Mouse (Mus musculus) gonadal fat pad, adult 2 months (tissue): ENCODE measurements around the gene 1700029P11Rik. TPM values are rescaled to one million over a fixed set of nuclear protein-coding genes. Genes with fewer than 3 reads are reported as not detected.

ENCODE experiments used
- DNase-seq: peaks from one replicate; pipeline ENCODE4 v3.0.0-alpha.2; 2012; ENCODE audit warnings: low read depth
- polyA plus RNA-seq: library from polyadenylated mRNA; depleted of rRNA; stranded (reverse); fragments of >200 nt; gene quantifications from 2 replicates; pipeline ENCODE4 v1.2.3, GENCODE M21; 2012; rRNA removed

1700029P11Rik gene
- polyA plus RNA-seq, 1 experiment: 0.35 TPM

DNA sequence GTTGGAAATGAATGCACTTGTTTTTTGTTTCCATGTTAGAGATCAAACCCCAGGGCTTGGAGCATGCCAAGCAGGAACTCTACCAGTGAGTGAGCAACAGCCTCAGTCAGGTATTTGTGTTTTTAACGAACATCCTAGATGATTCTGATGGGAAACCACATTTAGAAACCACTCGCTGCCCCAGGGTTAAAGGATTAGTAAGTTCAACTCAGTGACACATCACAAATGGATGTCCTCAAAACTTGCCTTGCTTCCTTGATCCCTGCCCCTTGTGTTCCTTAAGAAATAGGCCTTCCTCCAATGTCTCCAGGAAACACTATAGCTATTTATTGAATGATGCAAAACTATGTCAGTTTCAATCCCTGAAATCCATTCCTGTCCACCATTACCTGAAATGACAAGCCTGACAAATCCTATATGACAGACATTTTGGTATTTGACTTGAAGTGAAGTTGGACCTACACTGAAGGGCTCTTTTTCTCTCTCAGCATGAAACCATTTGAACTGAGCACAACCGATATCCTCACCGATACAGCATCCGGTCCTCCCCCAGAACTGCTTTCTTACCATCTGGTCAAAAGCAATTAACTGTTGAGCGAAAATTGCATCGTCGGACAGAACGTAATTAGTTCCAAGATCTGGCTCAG is 34.5 kb downstream of the 1700029P11Rik start:
- DNase-seq: peak; percentile 63

- no peak for DNase-seq
Observed at GRCm38 (mm10) chr15:82015392-82016100, 35.2 kb downstream of the 1700029P11Rik start.

- no peak for DNase-seq
Observed at GRCm38 (mm10) chr15:82016101-82016808, 35.9 kb downstream of the 1700029P11Rik start.

DNA sequence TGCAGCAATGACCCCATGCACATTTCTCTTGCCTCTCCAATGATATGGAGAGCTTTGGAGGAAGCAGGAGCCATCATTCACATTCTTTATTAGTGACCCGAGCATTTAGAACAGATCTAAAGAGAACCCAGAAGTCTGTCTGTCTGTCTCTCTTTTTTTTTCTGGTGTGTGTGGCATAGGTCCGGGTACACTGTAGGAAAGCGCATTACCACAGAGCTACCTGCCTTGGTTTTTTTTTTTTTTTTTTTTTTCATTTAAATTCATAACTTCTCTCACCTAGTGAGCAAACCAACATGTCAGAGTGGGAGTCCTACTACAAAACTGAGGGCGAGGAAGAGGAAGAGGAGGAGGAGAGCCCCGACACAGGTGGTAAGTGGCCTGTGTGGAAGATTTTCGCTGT is 36.5 kb downstream of the 1700029P11Rik start:
- DNase-seq: no peak

DNA sequence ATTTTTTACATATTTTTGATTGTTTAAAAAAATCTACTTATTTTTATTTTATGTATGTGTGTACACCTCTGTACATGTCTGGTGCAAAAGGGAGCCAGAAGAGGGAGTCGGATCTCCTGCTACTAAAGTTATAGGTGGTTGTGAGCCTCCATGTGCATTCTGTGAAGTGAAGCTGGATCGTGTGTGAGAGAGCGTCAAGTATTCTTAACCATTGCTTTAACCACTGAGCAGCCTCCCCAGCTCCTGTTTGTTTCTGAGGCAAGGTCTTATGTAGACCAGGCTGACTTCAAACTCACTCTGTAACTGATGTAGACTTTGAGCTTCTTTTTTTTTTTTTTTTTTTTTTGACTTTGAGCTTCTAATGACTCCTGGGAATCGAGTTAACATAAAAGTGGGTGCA is 37.1 kb downstream of the 1700029P11Rik start:
- DNase-seq: no peak

GRCm38 (mm10) chr15:82019288-82019687 is 38.9 kb downstream of the 1700029P11Rik start:
- no peak for DNase-seq

- DNase-seq: no peak
Observed at GRCm38 (mm10) chr15:82022535-82023088, 42.3 kb downstream of the 1700029P11Rik start.

DNA sequence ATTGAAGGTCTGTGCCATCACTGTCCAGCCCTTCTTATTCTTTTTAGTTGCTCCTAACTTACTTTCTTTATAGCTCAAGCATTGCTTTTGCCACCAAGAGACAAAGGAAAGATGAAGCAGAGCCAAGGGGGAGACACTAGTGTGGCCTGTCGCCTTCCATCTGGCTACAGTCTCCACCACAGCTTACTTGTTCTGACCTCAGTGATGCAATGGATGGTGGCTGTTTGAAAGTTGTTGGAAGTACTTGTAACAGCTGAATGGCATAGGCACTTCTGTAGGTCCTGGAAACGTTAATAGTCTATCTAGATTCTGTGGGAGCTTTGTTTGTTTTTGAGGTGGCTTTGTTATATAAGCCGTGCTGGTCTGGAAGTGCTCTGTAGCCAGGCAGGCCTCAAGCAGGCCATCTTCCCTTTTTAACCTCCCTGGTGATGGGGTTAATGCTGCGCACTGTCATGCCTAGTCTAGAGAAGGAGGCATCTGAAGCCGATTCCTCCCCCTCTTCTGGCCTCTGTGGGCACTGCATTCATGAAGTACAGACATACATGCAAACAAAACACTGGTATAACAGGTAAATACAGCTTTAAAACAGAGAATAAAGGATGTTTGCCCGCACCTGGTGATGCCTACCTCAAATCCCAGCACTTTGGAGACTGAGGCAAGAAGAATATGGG is 43.8 kb downstream of the 1700029P11Rik start:
- no peak for DNase-seq

GRCm38 (mm10) chr15:82027276-82027675 is 46.9 kb downstream of the 1700029P11Rik start:
- no peak for DNase-seq

DNA sequence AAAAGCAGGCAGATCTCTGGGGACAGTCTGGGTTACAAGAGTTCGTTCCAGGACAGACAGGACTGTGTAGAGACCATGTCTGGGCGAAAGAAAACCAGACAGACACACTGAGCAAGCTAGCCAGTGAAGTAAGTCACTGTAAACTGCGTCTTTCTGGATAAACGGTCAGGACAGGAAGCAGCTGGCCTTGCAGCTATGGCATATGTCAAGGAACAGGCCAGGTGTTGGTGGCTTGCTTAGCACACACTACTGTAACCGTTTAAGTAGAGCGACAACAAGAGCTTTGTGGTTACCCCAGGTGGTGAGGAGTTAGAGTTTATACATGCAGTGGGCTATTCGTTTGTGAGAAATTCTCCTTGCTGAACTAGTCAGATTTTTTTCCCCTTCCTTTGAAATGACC is 47.4 kb downstream of the 1700029P11Rik start:
- no peak for DNase-seq

Other genes starting within 250 kb of the 1700029P11Rik start
- gene Zc3h7b, start 235.5 kb upstream of the 1700029P11Rik start, polyA plus RNA-seq: 30.6 and 38.2 TPM in 2 replicates
- gene Rangap1, start 235.0 kb upstream of the 1700029P11Rik start, polyA plus RNA-seq: 30.1 and 30.4 TPM in 2 replicates
- 60.0 and 63.8 TPM in 2 replicates for gene Tef, start 178.1 kb upstream of the 1700029P11Rik start, polyA plus RNA-seq
- gene Tob2, start 121.7 kb upstream of the 1700029P11Rik start, polyA plus RNA-seq: 25.8 and 37.8 TPM in 2 replicates
- gene Phf5a, start 108.6 kb upstream of the 1700029P11Rik start, polyA plus RNA-seq: 31.5 and 41.4 TPM in 2 replicates
- 305 and 314 TPM in 2 replicates for gene Aco2, start 108.2 kb upstream of the 1700029P11Rik start, polyA plus RNA-seq
- 14.1 and 17.0 TPM in 2 replicates for gene Polr3h, start 54.3 kb upstream of the 1700029P11Rik start, polyA plus RNA-seq
- 10.0 and 13.9 TPM in 2 replicates for gene Csdc2, start 43.8 kb upstream of the 1700029P11Rik start, polyA plus RNA-seq
- gene Pmm1, start 19.6 kb upstream of the 1700029P11Rik start, polyA plus RNA-seq: 59.5 and 76.2 TPM in 2 replicates
- gene Xrcc6, start 7.3 kb downstream of the 1700029P11Rik start, polyA plus RNA-seq: 13.5 and 13.8 TPM in 2 replicates
- gene Desi1, start 53.3 kb downstream of the 1700029P11Rik start, polyA plus RNA-seq: 28.0 and 30.0 TPM in 2 replicates
- gene Snu13, start 67.1 kb downstream of the 1700029P11Rik start, polyA plus RNA-seq: 71.8 and 84.4 TPM in 2 replicates
- 0.09 and 0.15 TPM in 2 replicates for gene 4930407I10Rik, start 78.6 kb downstream of the 1700029P11Rik start, polyA plus RNA-seq
- 0.04 and 0.06 TPM in 2 replicates for gene Mei1, start 89.5 kb downstream of the 1700029P11Rik start, polyA plus RNA-seq
- 11.7 and 16.5 TPM in 2 replicates for gene Ccdc134, start 147.4 kb downstream of the 1700029P11Rik start, polyA plus RNA-seq
- 135 and 139 TPM in 2 replicates for gene Srebf2, start 166.6 kb downstream of the 1700029P11Rik start, polyA plus RNA-seq
- gene Shisa8, start 232.3 kb downstream of the 1700029P11Rik start, polyA plus RNA-seq: 0.22 and 0.27 TPM in 2 replicates
- 0.19 and 0.61 TPM in 2 replicates for gene Tnfrsf13c, start 243.8 kb downstream of the 1700029P11Rik start, polyA plus RNA-seq